Mouse (Mus musculus) layer of hippocampus, postnatal 14 days (tissue): ENCODE measurements at regions not wholly inside any gene's neighbourhood (a gene's known extent, or its start where the extent isn't known, plus 50 kb on each side); places are given as distances from the start of the nearest gene placed in this dataset.
"Not testable (repeated sequence)": the region's sequence is repeated elsewhere in the genome, so short reads cannot be mapped to it uniquely, and the experiment has no call there.

Experiments
- DNase-seq, 2 experiments: peaks; one replicate each; pipeline ENCODE4 v3.0.0; 2021 to 2022; ENCODE audit warnings: low spot score in 2 of 2, mixed read lengths in 1 of 2

DNA sequence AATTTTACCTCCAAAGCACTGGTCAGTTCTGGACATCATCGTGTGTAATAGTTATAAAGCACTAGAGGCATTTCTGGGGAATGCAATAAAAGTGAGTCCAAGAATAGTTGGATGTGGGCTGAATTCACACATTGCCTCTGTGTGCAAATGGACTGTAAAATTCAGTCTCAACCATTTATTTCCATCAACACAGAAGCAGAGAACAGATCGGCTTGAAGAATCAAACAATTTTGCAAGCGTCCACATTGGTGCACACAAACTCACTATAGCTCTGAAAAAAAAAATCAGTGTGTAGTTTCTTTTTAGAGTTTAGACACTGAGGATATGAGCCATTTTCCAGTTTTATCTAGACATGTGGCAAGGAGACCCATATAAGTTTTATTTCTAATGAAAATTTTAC, 208.9 kb upstream of the Slc7a11 start:
- no peak for DNase-seq

DNA sequence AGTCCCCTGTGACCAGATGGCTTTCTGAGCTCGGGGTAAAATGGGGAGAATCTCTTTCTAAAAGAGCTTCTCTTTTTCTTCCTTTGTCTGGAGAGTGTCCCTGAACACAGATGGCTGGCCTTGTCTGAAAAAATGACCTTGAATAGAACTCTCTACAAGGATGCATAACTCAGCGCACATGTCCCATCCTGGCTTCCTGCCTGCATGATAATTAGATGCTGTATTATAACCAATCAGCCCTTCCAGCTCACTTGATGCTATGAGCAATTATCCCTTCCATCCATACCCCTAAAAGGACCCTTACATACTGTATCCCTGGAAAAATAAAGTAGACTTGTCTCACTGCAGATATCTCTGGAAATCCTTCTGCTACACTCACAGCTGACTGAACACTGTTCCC, 199.7 kb upstream of the Slc7a11 start:
- no peak for DNase-seq

DNA sequence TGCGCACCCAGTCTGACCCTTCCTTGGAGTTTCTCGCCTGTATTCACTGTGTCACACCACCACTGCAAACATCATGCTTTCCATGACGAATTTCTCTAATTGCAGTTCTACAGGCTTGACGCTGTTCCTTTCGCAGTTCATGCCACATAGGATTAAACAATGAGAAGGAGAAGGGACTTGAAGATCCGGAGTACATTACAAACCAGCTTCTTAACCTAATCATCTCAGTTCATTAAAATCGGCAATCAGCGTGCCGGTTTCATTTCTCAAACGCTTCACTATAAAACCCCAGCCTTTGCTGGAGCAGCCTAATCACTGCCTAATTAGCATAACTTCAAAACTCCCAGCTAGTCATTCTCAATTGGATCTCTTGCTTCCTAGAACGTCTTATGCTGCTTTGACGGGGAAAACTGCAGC, 196.5 kb upstream of the Slc7a11 start:
- no peak for DNase-seq

- no peak for DNase-seq
Observed at GRCm38 (mm10) chr3:50634457-50635075, 191.2 kb upstream of the Slc7a11 start.

DNA sequence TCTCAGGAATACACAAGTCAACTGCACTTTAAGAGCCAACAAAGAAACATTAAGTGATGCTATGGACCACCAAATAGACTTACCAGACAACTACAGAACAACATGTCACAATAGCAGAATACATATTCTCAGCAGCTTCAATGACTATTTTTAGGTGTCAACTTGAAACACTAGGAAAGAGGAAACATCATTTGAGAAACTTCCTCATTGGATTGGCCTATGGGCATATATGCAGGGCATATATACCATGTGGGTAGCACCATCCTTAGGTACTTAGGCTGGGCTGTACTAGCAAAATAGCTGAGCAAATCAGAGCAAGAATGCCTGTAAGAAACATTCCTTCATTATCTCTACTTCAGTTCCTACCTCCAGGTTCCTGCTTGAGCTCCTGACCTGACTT, 187.9 kb upstream of the Slc7a11 start:
- no peak for DNase-seq

DNA sequence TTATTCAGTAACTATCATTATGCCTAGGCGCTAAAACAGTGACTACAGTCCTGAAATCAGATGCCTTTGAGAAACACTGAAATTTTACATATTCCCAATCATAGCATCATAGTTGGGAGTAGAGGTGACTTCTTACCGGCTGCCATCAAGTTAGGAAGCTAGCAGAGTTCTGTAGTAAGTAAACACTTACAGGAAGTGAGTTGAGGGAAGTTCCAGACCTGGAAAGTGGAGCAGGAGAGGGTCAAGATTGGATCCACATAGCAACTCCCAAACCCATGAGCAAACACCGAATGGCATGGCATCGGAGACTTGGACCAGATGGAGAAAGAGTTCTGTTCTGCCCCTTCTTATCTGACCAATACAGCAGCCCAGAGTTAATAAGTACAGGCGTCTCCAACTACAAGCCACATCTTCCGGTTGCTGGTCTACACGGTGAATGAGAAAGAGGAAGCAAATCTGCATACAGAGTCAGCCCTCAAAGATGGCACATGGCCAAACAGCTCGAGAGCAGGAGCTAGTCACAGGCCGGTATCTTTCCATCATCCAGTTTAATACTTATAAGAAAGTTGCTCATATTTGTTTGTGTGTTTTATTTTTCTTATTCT, 184.8 kb upstream of the Slc7a11 start:
- no peak for DNase-seq

DNA sequence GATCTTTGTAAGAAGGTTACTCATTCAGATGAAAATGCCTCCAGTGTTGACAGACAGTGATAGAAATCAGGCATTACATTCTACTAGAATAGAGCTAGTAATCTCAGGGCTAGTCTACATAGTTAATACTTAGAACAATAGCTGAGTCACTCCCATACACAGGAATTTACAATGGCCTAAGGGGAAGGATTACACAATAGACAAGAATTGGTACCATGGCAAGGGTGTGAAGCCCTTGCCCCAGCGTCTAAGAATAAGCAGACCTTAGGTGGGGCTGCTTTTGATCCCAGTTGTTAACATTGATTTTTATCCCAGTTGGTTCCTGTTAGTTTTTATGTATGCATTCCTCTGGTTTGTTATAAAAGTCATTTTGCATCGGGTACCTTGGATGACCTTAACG, 177.8 kb upstream of the Slc7a11 start:
- DNase-seq, result not testable (repeated sequence)

DNA sequence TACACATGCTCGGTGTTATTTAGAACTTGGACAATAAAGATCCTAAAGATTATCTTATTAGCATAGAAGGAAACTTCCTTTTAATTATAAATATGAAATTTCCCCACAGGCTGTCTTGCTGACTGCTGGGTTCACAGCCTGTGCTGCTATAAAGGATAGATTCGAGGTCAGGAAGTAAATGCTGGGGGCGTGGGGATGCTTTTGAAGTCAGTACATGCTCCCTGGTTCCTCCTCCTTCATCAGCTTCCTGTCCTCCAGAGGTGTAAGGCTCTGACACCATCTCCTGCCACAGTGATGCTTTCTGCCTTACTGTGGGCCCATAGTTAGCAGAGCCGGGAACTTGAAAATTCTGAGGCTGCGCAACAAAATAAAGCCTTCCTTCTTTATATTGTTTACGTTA, 175.6 kb upstream of the Slc7a11 start:
- DNase-seq, result no peak

DNA sequence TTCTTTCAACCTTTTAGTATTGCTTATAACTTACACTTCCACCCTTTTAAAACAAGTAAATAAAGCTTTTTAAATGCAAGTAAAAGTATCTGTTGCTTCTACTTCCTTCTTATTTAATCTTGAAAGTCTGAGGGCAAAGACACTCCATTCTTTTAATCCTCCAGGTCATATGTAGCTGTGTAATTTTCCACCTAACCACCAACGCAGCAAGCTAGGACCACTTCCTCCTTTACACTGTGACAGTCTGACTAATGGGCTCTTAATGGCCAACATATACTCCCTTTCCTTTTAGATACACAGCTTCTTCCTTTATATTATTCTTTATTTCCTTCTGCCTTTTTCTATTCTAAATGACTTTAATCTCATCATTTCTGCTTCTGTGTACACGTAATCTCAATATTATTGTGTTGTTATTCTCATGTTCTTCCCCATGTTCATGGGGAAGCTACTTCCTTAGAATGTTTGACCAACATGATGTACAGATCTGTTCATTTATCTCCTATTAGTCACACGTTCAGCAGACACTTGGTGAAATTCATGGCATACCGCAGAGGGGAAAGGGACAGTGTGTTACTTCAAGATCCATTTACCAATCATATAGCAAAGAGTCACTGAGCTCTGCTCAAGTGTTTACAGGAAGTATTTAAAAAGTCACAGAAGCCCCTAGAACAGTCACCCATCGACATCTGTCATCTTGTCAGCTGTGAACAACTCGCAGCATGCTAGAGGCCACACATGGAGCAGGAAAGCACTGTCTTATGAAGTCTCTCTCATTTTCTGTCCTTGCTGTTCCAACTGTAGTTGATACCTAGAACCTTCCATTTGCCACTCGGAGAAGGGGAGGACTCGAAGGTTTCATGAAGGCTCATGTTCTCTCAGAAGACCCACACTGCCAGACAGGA, 172.2 kb upstream of the Slc7a11 start:
- no peak for DNase-seq

- peak in 1 of 2 experiments; percentile 36 for DNase-seq
Observed at GRCm38 (mm10) chr3:50613011-50613410, 169.6 kb upstream of the Slc7a11 start.

DNA sequence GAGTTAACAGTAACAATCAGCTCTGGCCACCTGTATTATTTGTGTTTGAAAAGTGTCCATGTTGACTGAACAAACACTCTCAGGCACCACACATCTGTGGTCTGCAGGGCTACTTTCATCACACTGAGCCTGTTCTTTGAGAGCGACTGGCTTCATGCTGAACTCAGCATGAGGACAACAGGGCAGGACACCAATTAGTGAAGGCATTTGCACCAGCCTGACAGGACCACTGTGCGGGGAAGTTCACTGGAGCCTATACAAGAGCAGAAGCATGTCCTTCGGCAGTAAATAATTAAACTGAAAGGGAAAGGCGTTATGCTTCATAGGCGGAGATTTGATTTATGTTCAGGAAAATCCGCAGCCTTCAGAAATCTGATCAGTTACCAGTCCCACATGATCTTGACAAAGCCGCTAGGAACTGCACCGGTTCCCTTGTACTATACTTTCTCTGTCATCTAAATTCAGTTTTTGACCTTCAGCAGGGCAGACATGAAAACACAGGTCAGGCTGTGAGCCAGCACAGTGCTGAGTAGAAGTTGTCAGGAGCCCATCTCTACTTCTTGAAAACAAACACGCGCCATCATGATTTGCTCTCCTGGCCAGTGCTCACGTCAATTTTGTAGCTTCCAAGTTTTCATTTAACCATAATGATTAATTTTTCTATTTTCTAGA, 166.1 kb upstream of the Slc7a11 start:
- DNase-seq, result no peak

DNA sequence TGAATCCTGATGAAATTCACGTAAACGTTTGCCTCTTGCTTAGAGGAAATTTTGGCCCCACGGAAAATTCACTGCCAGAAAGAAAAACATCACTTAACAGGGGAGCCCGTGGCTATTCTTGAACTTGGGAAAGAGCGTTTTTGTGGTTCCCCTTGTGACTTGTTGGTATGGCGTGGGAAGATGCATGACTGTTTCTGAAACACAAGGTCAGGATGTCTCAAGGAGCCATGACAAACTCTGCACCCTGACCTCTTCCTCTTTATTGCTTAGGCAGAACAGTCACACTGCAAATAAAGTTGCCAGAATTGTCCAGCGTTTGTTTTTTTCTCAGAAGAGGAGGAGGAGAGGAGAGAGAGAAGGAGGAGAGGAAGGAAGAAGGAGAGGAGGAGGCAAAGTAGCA, 164.3 kb upstream of the Slc7a11 start:
- no peak for DNase-seq

GRCm38 (mm10) chr3:50606986-50607385, 163.6 kb upstream of the Slc7a11 start:
- peak in 1 of 2 experiments; percentile 20 for DNase-seq

DNA sequence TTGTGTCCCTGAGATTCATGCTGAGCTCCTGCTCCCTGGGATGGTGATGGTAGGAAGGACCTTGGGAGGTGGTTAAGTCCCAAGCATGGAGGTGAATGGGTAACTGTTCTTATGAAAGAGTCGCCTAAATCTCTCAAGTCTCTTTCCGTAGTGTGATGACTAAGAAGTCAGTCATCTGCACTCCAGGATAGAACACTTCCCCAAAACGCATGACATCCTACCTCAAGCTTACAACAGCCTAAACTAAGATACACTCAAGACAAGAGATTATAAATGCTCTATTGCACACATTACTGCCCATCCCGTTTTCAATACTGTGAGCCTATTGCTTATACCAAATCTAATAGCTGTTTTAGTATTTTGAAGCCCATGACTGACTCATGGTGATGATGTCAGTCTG, 162.3 kb upstream of the Slc7a11 start:
- no peak for DNase-seq

DNA sequence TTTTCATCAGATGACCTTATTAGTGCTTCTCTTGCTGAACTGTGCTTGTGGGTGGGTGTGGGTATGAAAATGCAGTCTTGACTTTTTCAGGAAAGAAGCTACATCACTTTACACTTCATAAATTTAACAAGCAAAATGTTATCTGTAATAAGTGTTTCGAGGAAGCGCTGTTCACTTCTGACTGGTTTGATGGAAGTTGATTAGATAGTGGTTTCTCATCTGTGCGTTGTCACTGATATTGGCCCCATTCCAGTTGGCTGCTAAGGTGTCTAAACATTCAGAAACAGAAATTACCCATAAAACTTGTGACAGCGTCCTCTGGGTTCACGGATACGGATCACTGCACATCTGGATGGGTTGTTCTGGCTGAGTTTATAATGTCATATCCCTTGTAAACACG, 159.8 kb upstream of the Slc7a11 start:
- no peak for DNase-seq

DNA sequence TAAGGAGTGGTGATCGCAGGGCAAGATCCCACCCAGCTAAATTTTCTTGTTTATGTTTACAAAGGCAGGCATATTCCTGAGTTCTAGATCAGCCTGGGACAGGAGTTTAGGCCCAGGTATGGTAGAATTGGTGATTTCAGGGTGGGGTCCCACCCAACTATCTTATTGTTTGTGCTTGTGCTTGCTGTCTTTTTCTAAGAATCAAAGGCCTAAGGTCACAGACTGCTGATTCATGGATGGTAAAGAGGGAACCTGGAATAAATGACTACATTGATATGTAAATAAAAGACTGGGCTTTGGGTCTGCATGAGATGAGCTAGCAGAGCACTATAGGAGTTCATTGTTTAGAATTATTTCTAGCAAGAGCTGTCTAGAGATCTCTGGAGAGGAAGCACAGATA, 152.3 kb upstream of the Slc7a11 start:
- DNase-seq, result no peak

- no peak for DNase-seq
Observed at GRCm38 (mm10) chr3:50584323-50584722, 140.9 kb upstream of the Slc7a11 start.

DNA sequence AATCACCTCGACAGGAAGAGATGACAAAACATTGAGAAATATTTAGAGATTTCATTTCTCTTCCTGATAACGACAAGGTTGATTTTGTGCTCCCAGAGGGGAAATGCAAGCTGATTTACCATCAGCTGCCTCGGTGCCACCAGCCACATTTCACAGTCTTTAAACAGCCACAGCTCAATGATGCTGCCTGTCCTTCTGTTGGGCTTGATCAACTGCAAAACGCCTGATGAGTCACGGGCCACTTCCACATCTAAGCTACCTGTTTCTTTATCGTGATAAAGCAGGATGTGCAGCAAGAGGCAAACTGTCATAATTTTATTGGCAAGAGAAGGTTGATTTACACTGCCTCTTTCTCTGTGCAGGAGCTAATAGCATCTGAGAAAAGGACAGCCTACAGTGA, 140.1 kb upstream of the Slc7a11 start:
- DNase-seq, result no peak

DNA sequence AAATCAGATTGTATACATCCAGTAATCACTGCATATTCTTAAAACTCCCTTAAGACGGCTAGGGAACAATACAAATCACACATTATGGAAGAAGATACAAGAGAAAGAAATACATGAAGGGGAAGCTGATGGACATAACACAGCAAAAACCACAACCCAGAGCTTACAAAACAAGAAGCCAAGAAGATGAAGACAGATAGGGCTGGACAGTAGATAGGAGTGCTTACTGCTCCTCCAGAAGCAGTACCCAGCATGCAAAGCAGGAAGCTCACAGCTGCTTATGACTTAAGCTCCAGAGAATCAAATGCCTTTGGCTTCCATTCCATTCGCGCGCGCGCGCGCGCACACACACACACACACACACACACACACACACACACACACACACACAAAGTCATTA, 131.0 kb upstream of the Slc7a11 start:
- no peak for DNase-seq

GRCm38 (mm10) chr3:50570027-50570426, 126.6 kb upstream of the Slc7a11 start:
- no peak for DNase-seq

DNA sequence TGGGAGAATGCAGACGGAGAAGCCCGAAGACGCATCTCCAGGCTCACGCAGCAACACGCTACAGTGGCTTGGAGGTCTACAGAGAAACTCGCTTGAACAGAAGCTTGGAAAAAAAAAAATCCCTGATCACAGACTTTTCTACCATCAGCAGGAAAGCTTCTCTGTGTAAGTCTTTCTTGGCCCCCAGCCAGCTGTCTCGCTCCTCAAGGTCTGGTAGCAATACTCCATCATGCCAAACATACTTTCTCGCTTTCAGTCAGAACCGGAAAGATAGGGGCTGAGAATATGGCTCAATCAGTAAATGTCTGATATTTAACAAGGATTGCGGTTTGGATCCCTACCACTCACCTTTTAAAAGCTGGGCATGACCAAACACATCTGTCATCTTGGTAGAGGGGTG, 126.2 kb upstream of the Slc7a11 start:
- DNase-seq, result peak in 1 of 2 experiments; percentile 7

GRCm38 (mm10) chr3:50554150-50554549, 110.7 kb upstream of the Slc7a11 start:
- no peak for DNase-seq
